Mouse (Mus musculus): ENCODE results near the gene Atp5b. TPM values are rescaled to one million over a fixed set of nuclear protein-coding genes. Genes with fewer than 3 reads are reported as not detected.

The Atp5b gene
- 6,748 and 7,106 TPM in 2 replicates for polyA plus RNA-seq (2015; fragmentation: Nextera tagmentation; extraction: Ambion mirVana)

DNA sequence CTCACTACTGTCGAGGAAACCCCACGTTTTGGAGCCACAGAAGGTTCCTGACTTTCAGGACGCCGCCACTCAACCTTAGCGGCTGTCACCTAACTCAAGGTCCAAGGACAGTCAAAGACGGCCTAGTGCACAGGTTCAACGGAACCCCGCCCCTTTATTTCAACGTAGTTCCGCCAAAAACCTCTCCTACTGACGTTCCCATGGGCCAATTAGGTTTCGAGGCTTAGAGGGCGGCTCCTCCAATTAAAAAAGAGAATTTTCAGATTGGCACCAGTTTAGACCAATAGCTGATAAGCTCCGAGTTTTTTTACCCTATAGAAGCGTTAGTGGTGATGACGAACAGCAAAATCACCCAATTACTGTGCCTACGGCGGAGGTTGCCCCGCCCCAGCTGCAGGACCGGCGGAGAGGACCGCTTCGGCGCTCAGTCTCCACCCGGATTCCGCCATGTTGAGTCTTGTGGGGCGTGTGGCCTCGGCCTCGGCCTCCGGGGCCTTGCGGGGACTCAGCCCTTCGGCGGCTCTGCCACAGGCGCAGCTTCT is at the start of gene Atp5b:
Gene Atp5b, plus strand, starts transcription at position 394 of the 542 bp plus-strand sequence.
- ATAC-seq (replicated peaks; ENCODE audit: extremely low read depth, insufficient read depth, low FRiP score), result peak; percentile 97
- Histone ChIP-seq H3K27me3 (ENCODE audit: control insufficient read depth, insufficient read depth, low read length) (no peaks in the 10 kb centered on the region), H3K36me3 (ENCODE audit: control insufficient read depth, insufficient read depth) (peaks cover 31% of the 10 kb centered on the region), H3K9ac (ENCODE audit: low read length) (peak within 1 kb of the TSS; percentile 99), H3K27ac (ENCODE audit: low read length) (peak within 1 kb of the TSS; percentile 99), H3K4me2 (ENCODE audit: low read depth, low read length) (peak within 1 kb of the TSS; percentile 70), H3K4me3 (ENCODE audit: low read length) (peak within 1 kb of the TSS; percentile 82), H3K9me3 (replicated peaks; ENCODE audit: control insufficient read depth, low read length) (no peaks in the 10 kb centered on the region), H3K4me1 (ENCODE audit: control insufficient read depth, insufficient read depth, low read length) (peaks cover 21% of the 10 kb centered on the region)
- 0% methylated on average over 34 of the region's 34 CpGs for WGBS

DNA sequence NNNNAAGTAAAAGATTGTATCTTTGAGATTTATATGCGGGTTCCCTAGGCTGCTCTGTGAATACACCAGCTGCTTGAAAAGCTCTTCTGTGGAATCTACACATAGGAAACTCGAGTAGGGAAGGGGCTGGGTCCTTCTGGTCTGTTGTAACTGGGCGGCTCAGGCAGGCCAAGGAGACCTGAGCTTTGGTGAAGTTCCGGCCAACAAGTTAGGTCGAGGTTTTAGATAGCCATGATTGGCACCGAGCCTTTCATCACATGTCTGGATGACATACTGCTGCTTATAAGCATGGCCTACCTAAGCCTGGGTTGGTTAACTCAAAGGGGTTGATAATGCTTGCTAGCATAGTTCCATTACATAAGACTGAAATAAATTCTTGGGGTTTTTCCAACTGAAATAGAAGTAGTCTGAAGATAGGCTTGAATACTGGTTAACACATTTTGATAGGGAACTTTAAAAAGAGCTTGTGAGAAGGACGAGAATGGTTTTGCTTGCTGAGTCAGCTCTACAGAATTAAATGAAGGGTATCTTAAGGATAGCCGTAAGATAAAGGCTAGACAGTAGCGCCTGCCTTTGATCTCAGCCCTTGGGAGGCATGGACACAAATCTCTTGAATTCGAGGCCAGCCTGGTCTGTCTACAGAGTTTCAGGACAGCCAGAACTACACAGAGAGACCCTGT is 46.2 kb upstream of the Atp5b start:
- Histone ChIP-seq H3K9ac (ENCODE audit: low read length) (peak overlapping the region; percentile 100), H3K27ac (ENCODE audit: low read length) (peak overlapping the region; percentile 100), H3K4me3 (ENCODE audit: low read length) (peak overlapping the region; percentile 93), H3K9me3 (replicated peaks; ENCODE audit: control insufficient read depth, low read length) (no peaks in the 10 kb centered on the region), H3K36me3 (ENCODE audit: control insufficient read depth, insufficient read depth) (peaks cover 22% of the 10 kb centered on the region), H3K4me1 (ENCODE audit: control insufficient read depth, insufficient read depth, low read length) (peaks cover 44% of the 10 kb centered on the region), H3K4me2 (ENCODE audit: low read depth, low read length) (peak overlapping the region; percentile 84), H3K27me3 (ENCODE audit: control insufficient read depth, insufficient read depth, low read length) (no peaks in the 10 kb centered on the region)
- peak; percentile 53 for ATAC-seq (replicated peaks; ENCODE audit: extremely low read depth, insufficient read depth, low FRiP score)
- under 1% methylated on average over 10 of the region's 10 CpGs for WGBS

DNA sequence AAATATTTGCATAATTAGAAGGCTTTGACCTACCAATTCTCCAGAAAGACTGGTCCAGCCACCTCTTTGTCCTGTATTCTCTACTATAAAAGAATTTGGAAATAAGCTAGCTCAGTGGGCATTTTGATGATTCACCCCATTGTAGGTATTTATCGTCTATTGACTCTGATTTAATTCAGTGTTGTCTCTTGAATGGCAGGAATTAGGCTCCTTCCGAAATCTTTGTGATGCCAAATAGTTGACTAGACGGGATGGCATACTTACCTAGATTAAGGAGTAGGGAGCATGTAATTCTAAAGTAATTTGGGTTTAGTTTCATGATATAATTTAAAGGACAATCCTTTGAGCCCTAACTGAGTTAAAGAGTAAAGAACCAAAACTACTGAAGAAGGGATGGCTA is 45.2 kb upstream of the Atp5b start:
- Histone ChIP-seq H3K4me2 (ENCODE audit: low read depth, low read length) (peak overlapping the region; percentile 43), H3K27me3 (ENCODE audit: control insufficient read depth, insufficient read depth, low read length) (no peaks in the 10 kb centered on the region), H3K9me3 (replicated peaks; ENCODE audit: control insufficient read depth, low read length) (no peaks in the 10 kb centered on the region), H3K36me3 (ENCODE audit: control insufficient read depth, insufficient read depth) (peaks cover 22% of the 10 kb centered on the region), H3K27ac (ENCODE audit: low read length) (no peak overlapping the region), H3K9ac (ENCODE audit: low read length) (peak overlapping the region; percentile 30; the same call in 1 of the 2 replicates), H3K4me3 (ENCODE audit: low read length) (no peak overlapping the region), H3K4me1 (ENCODE audit: control insufficient read depth, insufficient read depth, low read length) (peaks cover 53% of the 10 kb centered on the region)
- 69% methylated on average over 3 of the region's 3 CpGs for WGBS
- no peak for ATAC-seq (replicated peaks; ENCODE audit: extremely low read depth, insufficient read depth, low FRiP score)

DNA sequence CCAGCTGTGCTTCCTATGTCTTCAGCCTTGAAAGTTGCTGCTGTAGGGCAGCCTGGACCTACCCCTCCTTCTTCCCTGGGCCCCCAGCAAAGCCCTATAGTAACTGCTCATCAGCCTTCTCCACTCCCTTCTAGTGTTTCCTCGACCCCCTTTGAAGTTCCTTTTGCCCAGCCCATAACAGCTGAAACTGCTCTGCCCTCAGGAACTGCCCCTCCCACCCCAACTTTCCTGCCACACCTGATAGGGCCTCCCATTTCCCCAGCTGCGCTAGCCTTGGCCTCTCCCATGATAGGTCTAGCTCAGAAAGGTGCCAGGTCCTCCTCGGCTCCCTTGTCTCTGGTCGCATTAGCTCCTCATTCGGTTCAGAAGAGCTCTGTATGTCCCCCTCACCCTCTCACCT is 43.9 kb upstream of the Atp5b start:
- Histone ChIP-seq H3K27ac (ENCODE audit: low read length) (0 out of 2 replicates have a peak overlapping the region, but pooled peaks have one; percentile 12), H3K9me3 (replicated peaks; ENCODE audit: control insufficient read depth, low read length) (no peaks in the 10 kb centered on the region), H3K27me3 (ENCODE audit: control insufficient read depth, insufficient read depth, low read length) (no peaks in the 10 kb centered on the region), H3K9ac (ENCODE audit: low read length) (no peak overlapping the region), H3K4me2 (ENCODE audit: low read depth, low read length) (peak overlapping the region; percentile 43; the same call in 1 of the 2 replicates), H3K4me1 (ENCODE audit: control insufficient read depth, insufficient read depth, low read length) (peaks cover 63% of the 10 kb centered on the region), H3K36me3 (ENCODE audit: control insufficient read depth, insufficient read depth) (peaks cover 25% of the 10 kb centered on the region), H3K4me3 (ENCODE audit: low read length) (no peak overlapping the region)
- WGBS, result 41% methylated on average over 5 of the region's 5 CpGs
- no peak for ATAC-seq (replicated peaks; ENCODE audit: extremely low read depth, insufficient read depth, low FRiP score)

DNA sequence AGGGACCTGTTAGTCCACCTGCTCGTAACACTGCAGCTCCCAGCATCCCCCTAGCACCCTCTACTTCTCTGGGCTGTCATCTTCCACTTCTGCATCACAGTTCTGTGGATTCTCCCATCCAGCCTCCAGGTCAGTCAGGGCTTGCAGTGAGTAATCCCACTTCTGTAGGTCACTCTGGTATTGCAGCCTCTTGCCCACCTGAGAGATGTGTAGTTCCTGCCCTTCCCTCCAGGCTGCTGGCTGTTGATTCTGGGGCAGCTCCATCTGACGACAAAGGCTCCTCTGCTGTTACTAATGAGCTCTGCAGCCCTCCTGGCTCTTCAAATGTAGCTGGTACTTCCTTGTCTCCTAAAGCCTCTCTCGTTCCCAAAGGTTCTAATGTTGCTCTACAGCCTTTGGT is 43.2 kb upstream of the Atp5b start:
- Histone ChIP-seq H3K9ac (ENCODE audit: low read length) (0 out of 2 replicates have a peak overlapping the region, but pooled peaks have one; percentile 13), H3K4me2 (ENCODE audit: low read depth, low read length) (no peak overlapping the region), H3K4me3 (ENCODE audit: low read length) (no peak overlapping the region), H3K27me3 (ENCODE audit: control insufficient read depth, insufficient read depth, low read length) (no peaks in the 10 kb centered on the region), H3K4me1 (ENCODE audit: control insufficient read depth, insufficient read depth, low read length) (peaks cover 65% of the 10 kb centered on the region), H3K36me3 (ENCODE audit: control insufficient read depth, insufficient read depth) (peaks cover 27% of the 10 kb centered on the region), H3K9me3 (replicated peaks; ENCODE audit: control insufficient read depth, low read length) (no peaks in the 10 kb centered on the region), H3K27ac (ENCODE audit: low read length) (no peak overlapping the region)
- no peak for ATAC-seq (replicated peaks; ENCODE audit: extremely low read depth, insufficient read depth, low FRiP score)
- WGBS, result 59% methylated on average over 3 of the region's 3 CpGs

DNA sequence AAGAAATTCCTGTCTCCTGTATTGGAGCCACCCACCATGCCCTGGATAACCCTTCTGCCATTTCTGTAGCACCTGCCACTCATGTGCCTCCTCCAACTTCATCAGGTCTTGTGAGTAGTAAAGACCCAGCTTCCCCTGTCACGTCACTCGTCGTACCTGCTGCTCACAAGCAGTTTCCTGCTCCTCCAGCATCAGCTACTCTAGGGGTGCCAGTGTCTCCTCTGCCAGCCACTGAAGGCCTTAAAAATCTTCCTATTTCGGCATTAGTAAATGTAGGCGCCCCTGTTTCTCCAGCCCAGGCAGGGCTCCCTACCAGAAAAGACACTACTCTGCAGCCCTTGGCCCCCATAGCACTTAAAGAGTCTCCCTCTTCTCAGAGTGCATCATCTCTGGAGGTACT is 42.8 kb upstream of the Atp5b start:
- ATAC-seq (replicated peaks; ENCODE audit: extremely low read depth, insufficient read depth, low FRiP score), result no peak

DNA sequence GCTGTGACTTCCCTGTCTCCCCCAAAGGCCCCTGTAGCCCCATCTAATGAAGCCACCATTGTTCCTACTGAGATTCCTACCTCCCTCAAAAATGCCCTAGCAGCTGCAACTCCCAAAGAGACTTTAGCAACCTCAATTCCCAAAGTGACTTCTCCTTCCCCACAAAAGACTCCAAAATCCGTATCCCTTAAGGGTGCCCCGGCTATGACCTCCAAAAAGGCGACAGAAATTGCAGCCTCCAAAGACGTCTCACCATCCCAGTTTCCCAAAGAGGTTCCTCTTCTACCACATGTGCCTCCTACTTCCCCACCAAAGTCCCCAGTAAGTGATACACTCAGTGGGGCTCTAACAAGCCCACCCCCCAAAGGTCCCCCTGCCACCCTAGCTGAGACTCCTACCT is 41.4 kb upstream of the Atp5b start:
- 73% methylated on average over 4 of the region's 4 CpGs for WGBS

More for the DNA sequence above, 42.8 kb upstream of the Atp5b start:
- no peak overlapping the region for H3K9ac ChIP-seq (ENCODE audit: low read length)
- H3K4me1 ChIP-seq (ENCODE audit: control insufficient read depth, insufficient read depth, low read length), result peaks cover 69% of the 10 kb centered on the region
- 81% methylated on average over 5 of the region's 5 CpGs for WGBS
- H3K36me3 ChIP-seq (ENCODE audit: control insufficient read depth, insufficient read depth), result peaks cover 27% of the 10 kb centered on the region
- no peaks in the 10 kb centered on the region for H3K27me3 ChIP-seq (ENCODE audit: control insufficient read depth, insufficient read depth, low read length)
- H3K4me2 ChIP-seq (ENCODE audit: low read depth, low read length), result no peak overlapping the region
- H3K4me3 ChIP-seq (ENCODE audit: low read length), result no peak overlapping the region
- no peaks in the 10 kb centered on the region for H3K9me3 ChIP-seq (replicated peaks; ENCODE audit: control insufficient read depth, low read length)
- no peak overlapping the region for H3K27ac ChIP-seq (ENCODE audit: low read length)

DNA sequence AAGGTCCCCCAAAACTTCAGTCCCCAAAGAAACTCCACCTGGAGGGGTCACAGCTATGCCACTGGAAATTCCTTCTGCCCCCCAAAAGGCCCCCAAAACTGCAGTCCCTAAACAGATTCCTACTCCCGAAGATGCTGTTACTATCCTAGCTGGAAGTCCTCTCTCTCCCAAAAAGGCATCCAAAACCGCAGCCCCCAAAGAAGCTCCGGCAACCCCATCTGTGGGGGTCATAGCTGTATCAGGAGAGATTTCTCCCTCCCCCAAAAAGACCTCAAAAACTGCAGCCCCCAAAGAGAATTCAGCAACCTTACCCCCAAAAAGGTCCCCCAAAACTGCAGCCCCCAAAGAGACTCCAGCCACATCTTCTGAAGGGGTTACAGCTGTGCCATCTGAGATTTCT is 40.6 kb upstream of the Atp5b start:
- H3K9me3 ChIP-seq (replicated peaks; ENCODE audit: control insufficient read depth, low read length), result no peaks in the 10 kb centered on the region
- peak overlapping the region; percentile 22 for H3K9ac ChIP-seq (ENCODE audit: low read length)
- no peak overlapping the region for H3K27ac ChIP-seq (ENCODE audit: low read length)
- H3K36me3 ChIP-seq (ENCODE audit: control insufficient read depth, insufficient read depth), result peaks cover 47% of the 10 kb centered on the region
- no peak overlapping the region for H3K4me2 ChIP-seq (ENCODE audit: low read depth, low read length)
- 83% methylated on average over 3 of the region's 3 CpGs for WGBS
- H3K4me3 ChIP-seq (ENCODE audit: low read length), result no peak overlapping the region
- H3K27me3 ChIP-seq (ENCODE audit: control insufficient read depth, insufficient read depth, low read length), result no peaks in the 10 kb centered on the region
- H3K4me1 ChIP-seq (ENCODE audit: control insufficient read depth, insufficient read depth, low read length), result peaks cover 63% of the 10 kb centered on the region
- ATAC-seq (replicated peaks; ENCODE audit: extremely low read depth, insufficient read depth, low FRiP score), result no peak

More for the DNA sequence above, 41.4 kb upstream of the Atp5b start:
- peaks cover 40% of the 10 kb centered on the region for H3K36me3 ChIP-seq (ENCODE audit: control insufficient read depth, insufficient read depth)
- no peak overlapping the region for H3K4me3 ChIP-seq (ENCODE audit: low read length)
- H3K27ac ChIP-seq (ENCODE audit: low read length), result no peak overlapping the region
- peak overlapping the region; percentile 10; the same call in 1 of the 2 replicates for H3K9ac ChIP-seq (ENCODE audit: low read length)
- H3K27me3 ChIP-seq (ENCODE audit: control insufficient read depth, insufficient read depth, low read length), result no peaks in the 10 kb centered on the region
- no peak for ATAC-seq (replicated peaks; ENCODE audit: extremely low read depth, insufficient read depth, low FRiP score)
- H3K4me2 ChIP-seq (ENCODE audit: low read depth, low read length), result no peak overlapping the region
- H3K4me1 ChIP-seq (ENCODE audit: control insufficient read depth, insufficient read depth, low read length), result peaks cover 69% of the 10 kb centered on the region
- H3K9me3 ChIP-seq (replicated peaks; ENCODE audit: control insufficient read depth, low read length), result no peaks in the 10 kb centered on the region
